Mouse (Mus musculus): ENCODE data around the gene Uhrf2. TPM values are rescaled to one million over a fixed set of nuclear protein-coding genes. Genes with fewer than 3 reads are reported as not detected.

The Uhrf2 gene
- total and polyA plus RNA-seq, 3 experiments, result 13.5 to 137 (median 91.5) TPM

GRCm38 (mm10) chr19:30114919-30115441, 84.7 kb downstream of the Uhrf2 start:
- no peak for DNase-seq (ENCODE audit: low spot score)
- H3K27me3 ChIP-seq (ENCODE audit: insufficient read depth, low read length), result peaks cover 7% of the 10 kb centered on the region
- ATAC-seq (ENCODE audit: extremely low read depth, insufficient number of reproducible peaks, low FRiP score, poor library complexity, severe bottlenecking), result no peak
- H3K4me1 ChIP-seq (ENCODE audit: insufficient read depth, low read depth, low read length), result no peaks in the 10 kb centered on the region
- no peaks in the 10 kb centered on the region for H3K9me3 ChIP-seq (replicated peaks)
- no peak overlapping the region for H3K4me3 ChIP-seq (ENCODE audit: low read depth, low read length)
- TF ChIP-seq POLR2AphosphoS5 (IDR thresholded peaks at IDR 0.05; ENCODE audit: insufficient replicate concordance, low read depth, low read length), result no peak
- no peak for TF ChIP-seq GATA2 (IDR thresholded peaks at IDR 0.05; ENCODE audit: borderline replicate concordance, low read depth, low read length)
- TF ChIP-seq GATA1 (IDR thresholded peaks at IDR 0.05; ENCODE audit: borderline replicate concordance, low read length), result no peak
- TF ChIP-seq CTCF (IDR thresholded peaks at IDR 0.05; ENCODE audit: low read depth, low read length), result no peak
- no peak for TF ChIP-seq TAL1 (conservative IDR thresholded peaks at IDR 0.05; ENCODE audit: low read depth, low read length)
- no peaks in the 10 kb centered on the region for H3K36me3 ChIP-seq (replicated peaks)

DNA sequence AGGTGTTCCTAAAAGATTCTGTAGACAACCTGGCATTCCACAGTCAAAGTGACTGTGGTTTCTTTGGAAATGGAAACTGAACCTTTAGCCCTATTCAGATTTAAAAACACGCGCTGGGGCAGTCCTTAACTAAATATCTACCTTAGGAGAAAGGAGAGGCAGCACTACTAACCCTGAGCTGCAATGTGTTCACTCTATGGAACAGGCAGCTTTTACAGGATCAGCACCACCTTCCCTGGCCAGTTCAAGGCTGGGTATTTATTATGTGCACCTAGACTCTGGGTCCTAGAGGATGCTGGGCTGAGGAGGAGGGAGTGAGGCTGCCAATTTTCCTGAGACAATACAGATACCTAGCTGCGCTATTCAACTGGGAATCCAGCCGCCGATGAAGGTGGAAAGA, 85.3 kb downstream of the Uhrf2 start:
- H3K4me3 ChIP-seq (ENCODE audit: low read depth, low read length), result no peak overlapping the region
- no peak for TF ChIP-seq TAL1 (conservative IDR thresholded peaks at IDR 0.05; ENCODE audit: low read depth, low read length)
- no peak for TF ChIP-seq POLR2AphosphoS5 (IDR thresholded peaks at IDR 0.05; ENCODE audit: insufficient replicate concordance, low read depth, low read length)
- no peak for TF ChIP-seq CTCF (IDR thresholded peaks at IDR 0.05; ENCODE audit: low read depth, low read length)
- TF ChIP-seq GATA2 (IDR thresholded peaks at IDR 0.05; ENCODE audit: borderline replicate concordance, low read depth, low read length), result no peak
- TF ChIP-seq GATA1 (IDR thresholded peaks at IDR 0.05; ENCODE audit: borderline replicate concordance, low read length), result no peak
- H3K4me1 ChIP-seq (ENCODE audit: insufficient read depth, low read depth, low read length), result no peaks in the 10 kb centered on the region
- DNase-seq (ENCODE audit: low spot score) (no peak), ATAC-seq (ENCODE audit: extremely low read depth, insufficient number of reproducible peaks, low FRiP score, poor library complexity, severe bottlenecking) (no peak)
- no peaks in the 10 kb centered on the region for H3K36me3 ChIP-seq (replicated peaks)
- peaks cover 7% of the 10 kb centered on the region for H3K27me3 ChIP-seq (ENCODE audit: insufficient read depth, low read length)
- H3K9me3 ChIP-seq (replicated peaks), result no peaks in the 10 kb centered on the region

DNA sequence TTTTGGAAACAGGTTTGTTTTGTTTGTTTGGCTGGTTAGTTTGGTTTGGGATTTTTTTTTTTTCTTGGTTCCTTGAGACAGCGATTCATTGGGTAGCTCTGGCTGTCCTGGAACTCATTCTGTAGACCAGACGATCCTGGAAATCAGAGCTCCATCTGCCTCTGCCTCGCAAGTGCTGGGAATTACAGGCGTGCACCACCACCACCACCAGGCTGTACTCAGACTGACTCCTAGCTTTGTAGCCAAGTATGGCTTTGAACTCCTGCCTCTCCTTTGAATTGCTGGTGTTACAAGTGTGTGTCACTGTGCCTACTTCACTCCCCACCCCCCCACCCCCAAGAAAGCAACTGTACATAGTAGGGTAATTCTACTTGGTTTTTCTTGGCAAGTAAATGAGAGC, 86.9 kb downstream of the Uhrf2 start:
- Histone ChIP-seq H3K4me3 (ENCODE audit: low read depth, low read length) (no peak overlapping the region), H3K9me3 (replicated peaks) (no peaks in the 10 kb centered on the region), H3K4me1 (ENCODE audit: insufficient read depth, low read depth, low read length) (no peaks in the 10 kb centered on the region), H3K27me3 (ENCODE audit: insufficient read depth, low read length) (peaks cover 7% of the 10 kb centered on the region), H3K36me3 (replicated peaks) (no peaks in the 10 kb centered on the region)
- ATAC-seq (ENCODE audit: extremely low read depth, insufficient number of reproducible peaks, low FRiP score, poor library complexity, severe bottlenecking) (no peak), DNase-seq (ENCODE audit: low spot score) (no peak)
- no peak for TF ChIP-seq TAL1 (conservative IDR thresholded peaks at IDR 0.05; ENCODE audit: low read depth, low read length)
- TF ChIP-seq GATA1 (IDR thresholded peaks at IDR 0.05; ENCODE audit: borderline replicate concordance, low read length), result no peak
- TF ChIP-seq POLR2AphosphoS5 (IDR thresholded peaks at IDR 0.05; ENCODE audit: insufficient replicate concordance, low read depth, low read length), result no peak

GRCm38 (mm10) chr19:30117775-30118174, 87.5 kb downstream of the Uhrf2 start:
- H3K27me3 ChIP-seq (ENCODE audit: insufficient read depth, low read length), result peaks cover 9% of the 10 kb centered on the region
- H3K4me1 ChIP-seq (ENCODE audit: insufficient read depth, low read depth, low read length), result no peaks in the 10 kb centered on the region
- no peak for TF ChIP-seq CTCF (IDR thresholded peaks at IDR 0.05; ENCODE audit: low read depth, low read length)
- no peak for TF ChIP-seq GATA2 (IDR thresholded peaks at IDR 0.05; ENCODE audit: borderline replicate concordance, low read depth, low read length)
- TF ChIP-seq POLR2AphosphoS5 (IDR thresholded peaks at IDR 0.05; ENCODE audit: insufficient replicate concordance, low read depth, low read length), result no peak
- TF ChIP-seq GATA1 (IDR thresholded peaks at IDR 0.05; ENCODE audit: borderline replicate concordance, low read length), result no peak
- TF ChIP-seq TAL1 (conservative IDR thresholded peaks at IDR 0.05; ENCODE audit: low read depth, low read length), result no peak
- H3K9me3 ChIP-seq (replicated peaks), result no peaks in the 10 kb centered on the region
- DNase-seq (ENCODE audit: low spot score) (no peak), ATAC-seq (ENCODE audit: extremely low read depth, insufficient number of reproducible peaks, low FRiP score, poor library complexity, severe bottlenecking) (no peak)
- H3K4me3 ChIP-seq (ENCODE audit: low read depth, low read length), result no peak overlapping the region
- H3K36me3 ChIP-seq (replicated peaks), result no peaks in the 10 kb centered on the region

- DNase-seq (ENCODE audit: low spot score) (no peak), ATAC-seq (ENCODE audit: extremely low read depth, insufficient number of reproducible peaks, low FRiP score, poor library complexity, severe bottlenecking) (no peak)
- Histone ChIP-seq H3K4me3 (ENCODE audit: low read depth, low read length) (no peak overlapping the region), H3K4me1 (ENCODE audit: insufficient read depth, low read depth, low read length) (no peaks in the 10 kb centered on the region), H3K27me3 (ENCODE audit: insufficient read depth, low read length) (peaks cover 12% of the 10 kb centered on the region), H3K9me3 (replicated peaks) (no peaks in the 10 kb centered on the region), H3K36me3 (replicated peaks) (no peaks in the 10 kb centered on the region)
- TF ChIP-seq GATA1 (IDR thresholded peaks at IDR 0.05; ENCODE audit: borderline replicate concordance, low read length) (no peak), GATA2 (IDR thresholded peaks at IDR 0.05; ENCODE audit: borderline replicate concordance, low read depth, low read length) (no peak), CTCF (IDR thresholded peaks at IDR 0.05; ENCODE audit: low read depth, low read length) (no peak), POLR2AphosphoS5 (IDR thresholded peaks at IDR 0.05; ENCODE audit: insufficient replicate concordance, low read depth, low read length) (no peak), TAL1 (conservative IDR thresholded peaks at IDR 0.05; ENCODE audit: low read depth, low read length) (no peak)
These were observed 88.3 kb downstream of the Uhrf2 start for GRCm38 (mm10) chr19:30118344-30119312.

DNA sequence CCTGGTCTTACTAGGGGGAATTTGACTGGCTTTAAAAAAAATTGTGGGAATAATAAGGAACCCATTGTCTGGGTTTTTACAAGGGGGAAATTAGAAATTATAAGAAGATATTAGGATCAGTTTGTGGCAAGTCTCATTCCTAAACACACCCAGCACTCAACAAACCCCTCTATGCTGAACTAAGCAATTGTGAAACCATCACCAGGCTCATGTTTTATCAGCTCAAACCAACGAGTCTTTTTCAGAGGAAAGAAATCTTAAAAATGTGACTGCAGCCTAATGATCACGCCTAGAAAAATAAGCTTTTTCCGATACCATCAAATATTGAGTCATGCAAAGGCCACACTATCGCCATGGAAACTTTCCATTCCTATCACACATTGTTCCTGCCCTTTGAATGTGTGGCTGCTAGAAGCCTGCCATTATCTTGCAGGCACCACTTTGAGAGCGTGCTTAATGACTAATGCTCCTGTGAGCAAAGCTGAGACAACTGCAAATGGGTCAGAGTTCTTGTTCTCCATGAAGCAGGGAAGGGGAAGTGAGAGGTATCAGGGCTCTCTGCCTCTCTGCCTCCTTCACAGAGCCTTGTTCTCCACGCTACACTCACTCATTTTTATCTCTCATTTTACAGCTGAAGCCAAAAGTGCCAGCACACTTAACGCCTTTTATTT, 94.8 kb downstream of the Uhrf2 start:
- Histone ChIP-seq H3K27me3 (ENCODE audit: insufficient read depth, low read length) (peaks cover 13% of the 10 kb centered on the region), H3K4me3 (ENCODE audit: low read depth, low read length) (no peak overlapping the region), H3K9me3 (replicated peaks) (no peaks in the 10 kb centered on the region), H3K36me3 (replicated peaks) (no peaks in the 10 kb centered on the region), H3K4me1 (ENCODE audit: insufficient read depth, low read depth, low read length) (peaks cover 2% of the 10 kb centered on the region; the same call in 1 of the 2 replicates)
- DNase-seq (ENCODE audit: low spot score) (no peak), ATAC-seq (ENCODE audit: extremely low read depth, insufficient number of reproducible peaks, low FRiP score, poor library complexity, severe bottlenecking) (no peak)
- TF ChIP-seq GATA2 (IDR thresholded peaks at IDR 0.05; ENCODE audit: borderline replicate concordance, low read depth, low read length), result no peak
- no peak for TF ChIP-seq TAL1 (conservative IDR thresholded peaks at IDR 0.05; ENCODE audit: low read depth, low read length)
- no peak for TF ChIP-seq GATA1 (IDR thresholded peaks at IDR 0.05; ENCODE audit: borderline replicate concordance, low read length)
- TF ChIP-seq POLR2AphosphoS5 (IDR thresholded peaks at IDR 0.05; ENCODE audit: insufficient replicate concordance, low read depth, low read length), result no peak
- no peak for TF ChIP-seq CTCF (IDR thresholded peaks at IDR 0.05; ENCODE audit: low read depth, low read length)
